Comparison of ENCODE assay signal across 10 mouse cellular contexts in the genomic region with DNA sequence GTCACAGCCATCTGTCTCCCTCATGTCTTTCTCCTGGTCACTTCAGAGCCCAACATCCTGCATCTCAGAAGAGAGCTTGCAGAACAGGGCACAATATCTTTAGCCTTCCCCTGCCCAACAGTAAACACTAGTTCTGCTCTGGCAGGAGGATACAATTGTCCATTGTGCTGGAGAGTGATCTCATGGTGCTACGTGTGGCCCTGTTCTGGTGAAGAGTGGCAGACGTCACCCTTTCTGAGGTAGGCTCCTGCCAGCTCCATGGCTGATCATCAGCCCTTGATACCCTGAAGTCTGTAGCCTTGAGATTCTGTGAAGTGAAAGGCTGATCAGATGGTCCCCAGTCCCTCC. TPM values are rescaled to one million over a fixed set of nuclear protein-coding genes. Genes with fewer than 3 reads are reported as not detected.
A peak's percentile ranks its signal among the peaks of the same experiment; 100 is the strongest.
DNase-seq lines count a peak whose midpoint lies in the region; ATAC-seq and TF ChIP-seq lines count a peak whose summit lies in the region.
"Had no signal": no experiment of that assay in that cellular context is flagged by ENCODE, and none has a peak within 500 bp of the region (broad histone marks: within the 10 kb centered on the region; RNA-seq: fewer than 3 reads in every experiment).

No protein-coding gene starts in this region.

- no peaks in the 10 kb centered on the region for H3K9me3 ChIP-seq in liver, embryonic 15.5 days (replicated peaks)
- no peaks in the 10 kb centered on the region for H3K9me3 ChIP-seq in stomach, embryonic 16.5 days (replicated peaks; ENCODE audit: control insufficient read depth, low read length)
- H3K9me3 ChIP-seq in midbrain, embryonic 13.5 days = no peaks in the 10 kb centered on the region

- H3K36me3 ChIP-seq in spleen, adult 2 months (ENCODE audit: control insufficient read depth, insufficient read depth, low read length) = no peaks in the 10 kb centered on the region; the same call in 1 of the 2 replicates
- H3K36me3 ChIP-seq in liver, embryonic 15.5 days (replicated peaks) = peaks cover 77% of the 10 kb centered on the region
- H3K36me3 ChIP-seq in stomach, embryonic 16.5 days (ENCODE audit: control insufficient read depth, insufficient read depth, low read length) = no peaks in the 10 kb centered on the region
- H3K36me3 ChIP-seq in midbrain, embryonic 13.5 days = peaks cover 34% of the 10 kb centered on the region

- H3K4me1 ChIP-seq in spleen, adult 2 months (ENCODE audit: control insufficient read depth, insufficient read depth, insufficient read length) = peaks cover 32% of the 10 kb centered on the region
- H3K4me1 ChIP-seq in liver, embryonic 15.5 days (replicated peaks) = peaks cover 93% of the 10 kb centered on the region
- peaks cover 13% of the 10 kb centered on the region; the same call in 1 of the 2 replicates for H3K4me1 ChIP-seq in stomach, embryonic 16.5 days (ENCODE audit: control insufficient read depth, insufficient read depth, low read length)
- no peaks in the 10 kb centered on the region for H3K4me1 ChIP-seq in midbrain, embryonic 13.5 days (replicated peaks)

- H3K27me3 ChIP-seq in spleen, adult 2 months (ENCODE audit: control insufficient read depth, insufficient read depth, low read length) = no peaks in the 10 kb centered on the region
- no peaks in the 10 kb centered on the region for H3K27me3 ChIP-seq in liver, embryonic 15.5 days
- no peaks in the 10 kb centered on the region for H3K27me3 ChIP-seq in stomach, embryonic 16.5 days (ENCODE audit: control insufficient read depth, insufficient read depth, low read length)
- H3K27me3 ChIP-seq in midbrain, embryonic 13.5 days = no peaks in the 10 kb centered on the region

- 52% methylated on average over 2 of the region's 2 CpGs for WGBS in spleen, adult 2 months
- WGBS in liver, embryonic 15.5 days (ENCODE audit: insufficient replicate concordance) = 23% methylated on average over 2 of the region's 2 CpGs
- WGBS in stomach, embryonic 16.5 days = 65% methylated on average over 2 of the region's 2 CpGs
- WGBS in midbrain, embryonic 13.5 days = 71% methylated on average over 2 of the region's 2 CpGs

- no peak for DNase-seq in frontal cortex, postnatal 10 days (ENCODE audit: low spot score in 2 of 2)
- no peak for DNase-seq in spleen, adult 2 months (ENCODE audit: low read depth in 1 of 2, low spot score in 2 of 2)
- no peak for DNase-seq in spleen, adult 18-20 months
- no peak for DNase-seq in adrenal gland, adult (ENCODE audit: inconsistent age in 2 of 2, low spot score in 1 of 2)
- DNase-seq: kidney, postnatal 25 days; retina, postnatal 1 day had no signal

- peak overlapping the region; percentile 90 for H3K27ac ChIP-seq in spleen, adult 2 months (ENCODE audit: insufficient read depth, low read length)
- H3K27ac ChIP-seq in liver, embryonic 15.5 days (replicated peaks) = peak overlapping the region; percentile 94
- H3K27ac ChIP-seq in stomach, embryonic 16.5 days (ENCODE audit: low read length) = peak overlapping the region; percentile 35
- H3K27ac ChIP-seq in midbrain, embryonic 13.5 days = no peak overlapping the region

- H3K9ac ChIP-seq in liver, embryonic 15.5 days = peak overlapping the region; percentile 46
- no peak overlapping the region for H3K9ac ChIP-seq in stomach, embryonic 16.5 days (ENCODE audit: low read length)
- no peak overlapping the region for H3K9ac ChIP-seq in midbrain, embryonic 13.5 days (replicated peaks)

- TF ChIP-seq POLR2A in spleen, adult 2 months (IDR thresholded peaks at IDR 0.05; ENCODE audit: low read depth, low read length) = no peak

- peak; percentile 67 for ATAC-seq in frontal cortex, adult (ENCODE audit: low TSS enrichment)
- ATAC-seq in liver, embryonic 15.5 days (ENCODE audit: insufficient read depth) = peak; percentile 42
- ATAC-seq in stomach, embryonic 16.5 days (ENCODE audit: insufficient read depth, low FRiP score) = peak; percentile 52; the same call in 1 of the 2 replicates
- ATAC-seq in midbrain, embryonic 13.5 days = no peak

- H3K4me3 ChIP-seq in spleen, adult 2 months (ENCODE audit: extremely low read depth, insufficient read depth, insufficient read length) = no peak overlapping the region
- H3K4me3 ChIP-seq in liver, embryonic 15.5 days (replicated peaks) = no peak overlapping the region
- H3K4me3 ChIP-seq in stomach, embryonic 16.5 days (replicated peaks; ENCODE audit: low read length) = no peak overlapping the region
- H3K4me3 ChIP-seq in midbrain, embryonic 13.5 days (replicated peaks) = no peak overlapping the region

- TF ChIP-seq CTCF in spleen, adult 2 months (IDR thresholded peaks at IDR 0.05; ENCODE audit: extremely low read depth, insufficient read depth, insufficient read length, insufficient replicate concordance) = no peak

- H3K4me2 ChIP-seq in liver, embryonic 15.5 days = peak overlapping the region; percentile 63
- no peak overlapping the region for H3K4me2 ChIP-seq in stomach, embryonic 16.5 days (ENCODE audit: low read depth, low read length)
- no peak overlapping the region for H3K4me2 ChIP-seq in midbrain, embryonic 13.5 days (replicated peaks)

RNA-seq across cellular contexts. Expression of a gene that starts 4.4 kb away (rescaled TPM):
- polyA plus RNA-seq in spleen, adult 2 months (2012; rRNA removed) = 10.3 and 11.6 TPM in 2 replicates
- 24.2 and 24.7 TPM in 2 replicates for polyA plus RNA-seq in liver, embryonic 15.5 days (2015; fragmentation: Nextera tagmentation; extraction: Ambion mirVana)
- 50.5 and 53.1 TPM in 2 replicates for polyA plus RNA-seq in stomach, embryonic 16.5 days (2015; fragmentation: Nextera tagmentation; extraction: Ambion mirVana)
- 7.8 and 8.3 TPM in 2 replicates for polyA plus RNA-seq in midbrain, embryonic 13.5 days (2015; fragmentation: Nextera tagmentation; extraction: Ambion mirVana)

RNA-seq across cellular contexts. Expression of a gene that starts 52.4 kb away (rescaled TPM):
- 27.0 and 36.0 TPM in 2 replicates for polyA plus RNA-seq in spleen, adult 2 months (2012; rRNA removed)
- 49.2 and 50.0 TPM in 2 replicates for polyA plus RNA-seq in liver, embryonic 15.5 days (2015; fragmentation: Nextera tagmentation; extraction: Ambion mirVana)
- 68.2 and 68.9 TPM in 2 replicates for polyA plus RNA-seq in stomach, embryonic 16.5 days (2015; fragmentation: Nextera tagmentation; extraction: Ambion mirVana)
- 86.4 and 88.0 TPM in 2 replicates for polyA plus RNA-seq in midbrain, embryonic 13.5 days (2015; fragmentation: Nextera tagmentation; extraction: Ambion mirVana)
